Mouse (Mus musculus) left cerebral cortex, adult 2 months (tissue): ENCODE results near the gene Tdrd9. TPM values are rescaled to one million over a fixed set of nuclear protein-coding genes. Genes with fewer than 3 reads are reported as not detected.

Experiments
- DNase-seq, 2 experiments: peaks; one replicate each; pipeline ENCODE4 v3.0.0; 2021 to 2022; ENCODE audit warnings: low spot score in 2 of 2, mixed read lengths in 1 of 2; ENCODE audit errors: extremely low spot score in 1 of 2
- H3K27ac ChIP-seq: fragments of 200-600 bp; 2 replicates; pipeline ENCODE4 v1.8.1; 2022
- H3K4me3 ChIP-seq: fragments of 200-600 bp; 2 replicates; pipeline ENCODE4 v1.8.1; 2022
- CTCF ChIP-seq: fragments of 200-600 bp; IDR thresholded peaks from 2 replicates; pipeline ENCODE4 v1.8.1; 2022; ENCODE audit warnings: antibody characterized with exemption, mild to moderate bottlenecking, moderate library complexity
- intact Hi-C: fragments of 180-260 bp; cut with DNase I; formaldehyde crosslinking; loops from one replicate; pipeline ENCODE4 v1.15.1; 2025
- total RNA-seq, 2 experiments: library from RNA; stranded (reverse); gene quantifications; 2 replicates each; pipeline ENCODE4 v1.2.3; 2021

Gene Tdrd9
- total RNA-seq, 2 experiments from 2014 or later, result 0.56 to 0.57 TPM

DNA sequence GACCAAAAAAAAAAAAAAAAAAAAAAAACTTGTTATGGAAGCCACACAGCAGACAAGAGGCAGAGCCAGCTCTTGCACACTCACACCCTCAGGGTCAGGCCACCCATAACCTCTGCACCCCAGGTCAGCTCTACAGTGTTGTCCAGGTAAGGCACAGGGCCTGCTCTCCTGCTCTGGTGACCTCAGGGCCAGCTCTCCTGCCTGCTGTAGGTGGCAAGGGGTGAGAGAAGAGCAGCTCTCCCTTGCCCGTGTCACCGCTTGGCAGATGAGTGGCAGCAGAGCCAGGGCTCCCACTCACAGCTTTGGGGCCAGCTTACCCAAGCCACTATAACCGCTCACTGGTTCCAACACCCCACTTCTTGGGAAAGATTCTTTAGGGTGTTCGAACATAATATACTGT, 109.6 kb downstream of the Tdrd9 start:
- intact Hi-C loops, result no loop called here
- Histone ChIP-seq H3K27ac (no peak overlapping the region), H3K4me3 (no peak overlapping the region)
- DNase-seq, result no peak
- no peak for TF ChIP-seq CTCF

DNA sequence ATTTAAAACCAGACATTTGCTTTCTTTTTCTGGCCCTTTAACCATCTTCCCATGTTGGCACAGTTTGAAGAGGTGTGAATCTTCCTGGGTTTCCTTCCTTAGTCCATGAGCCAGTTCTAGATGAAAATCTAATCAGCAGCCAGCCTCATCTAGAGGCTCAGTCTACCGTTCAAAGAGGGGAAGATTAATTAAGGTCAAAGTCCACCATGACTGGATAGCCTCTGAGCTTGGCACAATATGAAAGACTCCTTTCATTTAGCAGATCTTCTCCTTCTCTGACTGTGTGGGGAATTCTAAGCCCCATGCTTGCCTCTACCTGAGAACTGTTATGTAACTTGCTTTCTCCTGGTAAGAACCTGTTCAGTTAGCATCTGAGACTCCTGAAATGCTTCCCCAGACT, 110.9 kb downstream of the Tdrd9 start:
- intact Hi-C loops, result no loop called here
- Histone ChIP-seq H3K27ac (no peak overlapping the region), H3K4me3 (no peak overlapping the region)
- no peak for DNase-seq
- no peak for TF ChIP-seq CTCF

DNA sequence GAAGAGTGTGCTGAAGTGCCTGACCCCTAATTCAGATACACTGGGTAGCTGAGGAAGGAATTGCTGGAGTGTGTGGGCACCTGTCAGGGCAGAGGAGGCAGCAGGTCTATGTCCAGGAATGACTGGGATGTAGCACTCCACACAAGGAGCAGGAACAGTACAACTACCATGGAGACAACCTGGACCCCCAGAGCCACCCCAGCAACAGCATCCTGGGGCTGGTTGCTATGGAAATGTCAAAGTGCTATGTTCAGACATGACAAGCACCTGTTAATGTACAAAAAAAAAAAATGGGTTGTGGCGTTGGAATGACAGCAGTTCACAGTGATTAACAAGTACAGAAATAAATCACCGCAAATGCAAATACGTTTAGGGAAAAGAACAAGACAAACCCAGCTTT, 114.9 kb downstream of the Tdrd9 start:
- DNase-seq, result no peak
- no peak for TF ChIP-seq CTCF
- H3K27ac ChIP-seq, result no peak overlapping the region
- intact Hi-C loops, result no loop called here
- H3K4me3 ChIP-seq, result no peak overlapping the region

DNA sequence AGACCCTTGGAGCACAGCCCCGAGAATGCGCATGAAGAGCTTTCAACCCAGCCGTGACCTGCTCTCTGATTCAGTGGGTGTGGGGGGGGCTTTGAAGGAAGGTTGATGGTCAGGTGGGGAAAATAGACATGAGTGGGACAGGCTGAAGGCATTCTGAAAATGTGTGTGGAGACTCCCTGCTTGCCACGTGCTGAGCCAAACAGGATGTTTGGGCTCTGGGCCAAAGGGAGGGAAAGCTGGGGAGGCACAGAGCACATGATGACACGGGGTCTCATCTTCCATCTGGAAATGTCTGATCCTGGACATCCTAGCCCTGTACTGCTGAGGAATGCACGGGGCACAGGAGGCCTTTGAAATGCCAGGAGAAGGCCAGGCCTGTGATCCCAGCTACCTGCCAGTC, 115.4 kb downstream of the Tdrd9 start:
- no peak for TF ChIP-seq CTCF
- intact Hi-C loops, result no loop called here
- no peak overlapping the region for H3K27ac ChIP-seq

DNA sequence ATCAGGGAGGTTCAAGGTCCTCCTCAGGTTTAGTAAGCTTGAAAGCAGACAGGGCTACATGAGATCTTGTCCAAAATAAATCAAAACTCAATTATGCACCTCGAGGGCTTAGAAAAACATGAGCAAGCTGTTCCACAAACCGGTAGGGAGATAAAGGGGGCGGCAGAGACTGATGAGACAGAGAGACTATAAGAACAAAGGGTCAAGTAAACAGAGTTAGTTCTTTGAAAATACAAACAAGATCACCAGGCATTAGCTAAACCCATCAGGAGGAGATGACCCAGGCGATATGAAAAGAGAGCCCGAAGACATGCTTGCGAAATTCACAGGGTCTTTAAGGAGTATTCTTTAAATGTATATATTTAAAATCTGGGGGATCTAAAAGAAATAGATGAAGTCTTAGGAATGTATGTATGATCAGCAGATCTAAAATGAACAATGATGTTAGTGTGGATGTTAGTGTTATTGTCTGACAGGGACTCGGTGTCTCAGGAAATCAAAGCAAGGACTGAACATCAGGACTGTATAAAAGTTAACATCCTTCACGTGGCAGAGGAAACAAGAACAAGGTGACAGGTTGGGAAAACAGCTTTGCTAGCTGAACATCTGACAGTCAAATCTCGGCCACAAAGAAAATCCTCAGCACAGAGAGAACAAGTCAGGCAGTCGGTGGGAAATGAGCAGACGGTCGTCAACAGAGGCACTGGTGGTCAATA, 117.4 kb downstream of the Tdrd9 start:
- intact Hi-C loops, result no loop called here
- H3K27ac ChIP-seq, result no peak overlapping the region
- TF ChIP-seq CTCF, result no peak
- no peak overlapping the region for H3K4me3 ChIP-seq
- DNase-seq, result no peak

More for the DNA sequence above, 115.4 kb downstream of the Tdrd9 start:
- no peak overlapping the region for H3K4me3 ChIP-seq
- no peak for DNase-seq

DNA sequence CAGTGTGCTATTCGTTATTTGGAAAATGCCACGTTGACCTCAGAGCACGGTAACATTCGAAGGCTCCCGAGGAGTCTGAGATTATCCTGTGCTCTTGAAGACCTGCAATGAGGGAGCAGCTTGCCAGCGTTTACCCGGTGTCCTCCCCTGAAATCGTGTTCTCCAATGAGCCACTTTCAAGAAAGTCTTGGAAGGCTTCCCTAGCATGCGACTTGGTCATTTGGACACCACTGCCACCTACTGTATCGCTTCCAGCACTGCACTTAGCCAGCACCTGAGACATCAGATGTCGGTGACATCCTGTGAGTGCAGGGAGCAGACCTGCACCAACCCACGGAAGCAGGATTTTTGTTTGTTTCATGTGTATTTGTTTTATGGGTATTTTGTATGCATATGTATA, 119.7 kb downstream of the Tdrd9 start:
- H3K4me3 ChIP-seq, result no peak overlapping the region

DNA sequence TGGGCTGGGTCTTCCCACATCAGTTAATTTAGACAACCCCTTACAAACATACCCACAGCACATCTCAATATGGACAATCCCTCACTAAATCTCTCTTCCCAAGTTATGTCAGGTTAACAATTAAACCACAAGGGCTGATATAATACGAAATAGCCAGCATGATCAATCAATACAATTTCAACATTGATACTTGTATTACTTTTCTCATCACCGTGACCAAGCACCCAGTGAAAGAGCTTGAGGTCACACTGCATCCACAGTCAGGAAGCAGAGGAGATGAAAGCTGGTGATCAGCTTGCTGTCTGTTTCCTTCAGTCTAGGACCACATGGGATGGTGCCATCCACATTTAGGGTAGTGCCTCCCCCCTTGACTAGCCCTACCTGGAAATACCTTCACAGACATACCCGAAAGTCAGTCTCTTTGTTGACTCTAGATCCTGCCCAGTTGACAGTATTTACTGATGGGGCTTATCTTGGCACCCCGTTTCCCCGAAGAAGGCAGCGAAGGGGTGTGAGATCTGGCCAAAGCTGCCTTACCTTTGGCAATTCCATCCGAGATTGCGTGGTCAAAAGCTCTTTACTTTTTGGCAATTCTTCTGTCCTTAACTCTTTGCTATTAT, 123.0 kb downstream of the Tdrd9 start:
- intact Hi-C loops, result loop anchor here (5.0 to 10.0 kb wide), 2 partner anchors 217 to 340 kb away; partner anchors contain the start of gene Klc1
- no peak for DNase-seq
- no peak overlapping the region for H3K27ac ChIP-seq
- TF ChIP-seq CTCF, result no peak
- H3K4me3 ChIP-seq, result no peak overlapping the region

More for the DNA sequence above, 119.7 kb downstream of the Tdrd9 start:
- peak; percentile 90 for TF ChIP-seq CTCF
- no peak overlapping the region for H3K27ac ChIP-seq
- peak; percentile 74 to 77 for DNase-seq
- intact Hi-C loops, result loop anchor here (2.0 to 10.0 kb wide), 3 partner anchors 14 to 336 kb away; partner anchors contain the start of gene Klc1

DNA sequence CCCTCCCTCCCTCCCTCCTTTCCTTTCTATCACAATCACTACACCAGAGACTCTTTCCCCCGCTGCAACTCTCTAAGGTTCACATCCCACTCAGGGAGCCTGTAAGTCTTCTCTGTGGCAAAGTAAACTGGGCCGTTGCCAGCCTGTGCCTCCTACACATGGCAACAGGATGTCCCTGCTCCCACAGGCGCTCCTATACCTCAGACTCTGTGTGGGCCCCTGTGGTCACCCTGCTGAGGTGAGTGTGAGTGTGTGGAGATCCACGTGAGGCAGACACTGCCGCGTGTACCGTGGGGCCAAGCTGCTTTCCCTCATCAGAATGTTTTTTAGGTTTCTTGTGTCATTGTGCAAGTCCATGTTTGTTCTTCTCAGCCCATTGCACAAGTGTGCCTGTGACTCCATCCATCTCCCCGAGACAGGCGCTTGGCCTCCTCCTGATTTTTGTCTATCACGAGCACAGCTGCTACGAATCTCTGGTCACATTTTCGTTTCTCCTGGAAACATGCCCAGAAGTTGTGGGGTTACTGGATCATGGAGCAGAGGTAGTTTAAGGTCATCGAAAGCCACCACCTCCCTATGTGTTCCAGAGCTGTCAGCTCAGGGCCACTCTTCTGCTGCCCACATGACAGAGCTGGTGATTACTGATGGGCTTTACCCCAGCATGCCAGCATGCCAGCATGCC, 124.8 kb downstream of the Tdrd9 start:
- DNase-seq, result peak; percentile 55 to 58
- intact Hi-C loops, result loop anchor here (10.0 kb wide), 1 partner anchor 341 kb away; the partner anchor contains the start of gene Klc1
- Histone ChIP-seq H3K4me3 (no peak overlapping the region), H3K27ac (no peak overlapping the region)
- no peak for TF ChIP-seq CTCF

DNA sequence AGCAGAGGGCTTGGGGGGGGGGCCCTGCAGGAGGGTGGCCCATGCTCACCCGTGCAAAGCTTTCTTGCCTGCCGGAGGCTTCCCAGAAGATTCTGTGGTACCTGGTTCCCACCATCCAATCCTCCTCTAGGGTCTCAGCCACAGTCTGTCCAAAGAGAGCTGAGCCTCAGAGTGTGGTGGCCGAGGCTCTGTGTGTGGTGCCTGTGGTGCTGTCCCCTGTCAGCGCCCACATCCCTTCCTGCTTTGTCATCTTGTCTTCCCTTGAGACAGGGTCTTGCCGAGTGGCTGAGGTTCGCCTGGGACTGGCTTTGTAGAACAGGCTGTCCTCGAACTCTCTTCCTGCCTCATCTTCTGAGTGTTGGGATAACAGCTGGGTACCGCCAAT, 125.4 kb downstream of the Tdrd9 start:
- Histone ChIP-seq H3K4me3 (no peak overlapping the region), H3K27ac (no peak overlapping the region)
- intact Hi-C loops, result loop anchor here (10.0 kb wide), 1 partner anchor 342 kb away; the partner anchor contains the start of gene Klc1
- TF ChIP-seq CTCF, result no peak; the same call in 1 of the 2 replicates
- DNase-seq, result no peak

DNA sequence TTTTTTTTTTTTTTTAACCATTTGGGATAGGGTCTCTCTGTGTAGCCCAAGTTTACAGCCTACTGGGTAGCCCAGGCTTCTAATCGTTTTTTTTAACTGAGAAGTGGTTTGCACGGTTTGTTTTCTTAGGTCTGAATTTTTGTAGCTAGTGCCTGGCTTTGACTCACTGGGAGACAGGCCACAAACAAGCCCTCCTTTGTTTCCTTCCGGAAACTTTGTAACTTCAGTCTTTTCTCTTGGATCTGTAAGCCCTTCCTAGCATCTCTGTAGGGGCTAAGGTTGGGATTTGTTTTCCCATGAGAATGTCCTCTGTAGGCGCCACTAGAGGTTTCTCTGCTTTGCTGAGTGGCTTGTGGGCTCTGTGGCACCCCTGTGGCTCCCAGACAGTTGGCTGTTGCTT, 128.7 kb downstream of the Tdrd9 start:
- Histone ChIP-seq H3K27ac (no peak overlapping the region), H3K4me3 (no peak overlapping the region)
- no peak for TF ChIP-seq CTCF
- intact Hi-C loops, result no loop called here
- no peak for DNase-seq

DNA sequence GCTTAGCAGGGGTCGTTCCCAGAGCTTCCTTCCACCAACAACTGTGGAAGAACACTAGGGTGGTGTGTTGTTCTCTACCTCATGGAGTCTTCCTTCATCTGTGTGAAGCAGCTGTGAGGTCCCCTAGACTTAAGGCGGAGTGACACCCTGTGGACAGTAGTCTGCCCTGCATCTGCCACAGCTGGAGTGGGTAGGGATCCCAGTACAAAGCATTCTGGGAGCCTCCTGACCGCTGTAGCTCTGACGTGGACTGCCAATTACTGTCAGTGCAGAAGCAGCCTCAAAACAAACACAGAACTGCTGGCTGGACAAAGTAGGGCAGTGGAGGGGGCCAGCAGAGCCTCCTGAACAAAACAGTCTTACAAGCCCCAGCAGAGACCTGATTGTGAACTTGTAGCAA, 129.7 kb downstream of the Tdrd9 start:
- no peak for DNase-seq
- Histone ChIP-seq H3K4me3 (no peak overlapping the region), H3K27ac (no peak overlapping the region; the same call in 1 of the 2 replicates)
- intact Hi-C loops, result no loop called here
- TF ChIP-seq CTCF, result peak; percentile 3; the same call in 1 of the 2 replicates

DNA sequence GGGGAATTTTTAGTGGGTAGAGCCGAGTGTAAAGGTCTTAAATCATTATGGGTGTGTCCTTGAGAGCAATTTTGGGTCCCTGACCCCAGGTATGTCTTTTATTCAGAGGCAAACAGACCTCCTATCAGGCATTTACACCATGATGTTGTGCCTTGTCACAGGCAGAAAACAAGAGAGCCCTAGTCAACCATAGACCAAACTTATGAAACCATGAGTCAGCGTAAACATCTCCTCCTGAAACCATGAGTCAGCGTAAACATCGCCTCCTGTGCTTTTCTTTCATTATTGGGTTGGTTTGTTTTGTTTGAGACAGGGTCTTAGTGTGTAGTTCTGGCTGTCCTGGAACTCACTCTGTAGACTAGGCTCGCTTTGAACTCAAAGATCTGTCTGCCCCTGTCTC, 131.8 kb downstream of the Tdrd9 start:
- Histone ChIP-seq H3K27ac (no peak overlapping the region), H3K4me3 (no peak overlapping the region)
- no peak for DNase-seq
- intact Hi-C loops, result no loop called here
- no peak for TF ChIP-seq CTCF
